Mouse (Mus musculus): ENCODE data around the gene Itga2.

DNA sequence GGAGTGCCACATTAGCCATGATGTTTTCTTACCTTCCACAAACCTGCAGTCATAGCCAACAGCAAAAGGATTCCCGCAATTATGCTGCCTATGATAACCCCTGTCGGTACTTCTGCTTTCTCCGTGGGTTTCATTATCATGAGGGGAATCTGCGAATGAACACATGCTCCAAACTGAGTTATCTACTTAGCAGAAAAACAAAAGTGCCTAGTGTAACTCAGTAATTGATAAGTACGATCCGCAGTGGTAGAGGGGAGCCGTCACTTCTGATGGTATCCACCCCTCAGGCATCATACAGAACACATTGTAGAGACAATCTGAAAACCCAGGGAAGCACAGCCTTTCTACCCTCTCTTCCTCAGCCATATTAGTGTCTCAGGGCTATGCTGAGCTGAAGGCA lies 94.8 kb downstream of the Itga2 start:
- TF ChIP-seq CTCF (IDR thresholded peaks at IDR 0.05; ENCODE audit: borderline replicate concordance, extremely low read depth, insufficient read depth, insufficient read length) (no peak), POLR2A (IDR thresholded peaks at IDR 0.05; ENCODE audit: borderline replicate concordance, extremely low read depth, insufficient read depth, insufficient read length, poor library complexity, severe bottlenecking) (no peak)

Data from brain, embryonic 14.5 days (tissue).